ENCODE assay signal across 12 mouse cellular contexts in the genomic region with DNA sequence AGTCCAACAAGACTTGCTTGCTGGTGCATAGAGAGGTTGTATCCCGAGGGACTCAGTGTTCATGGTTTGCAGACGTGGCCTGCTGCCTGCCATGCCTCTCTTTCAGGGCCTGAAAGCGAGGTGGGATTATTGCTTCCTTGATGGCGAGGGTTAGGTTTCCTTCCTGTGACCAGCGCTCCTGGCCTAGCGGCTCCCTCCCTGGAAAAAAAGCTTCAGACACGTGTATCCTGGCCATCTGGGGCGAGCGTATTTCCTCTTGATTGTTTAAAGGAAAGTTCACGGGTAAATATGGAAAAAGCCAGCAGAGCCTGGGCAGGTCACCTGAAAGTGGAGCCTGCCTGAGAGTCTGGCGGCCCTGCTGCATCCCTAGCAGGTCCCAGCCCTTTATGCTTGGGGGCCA.
DNase-seq lines count a peak whose midpoint lies in the region; ATAC-seq and TF ChIP-seq lines count a peak whose summit lies in the region.
"Had no signal": no experiment of that assay in that cellular context is flagged by ENCODE, and none has a peak within 500 bp of the region (broad histone marks: within the 10 kb centered on the region; RNA-seq: fewer than 3 reads in every experiment).

No protein-coding gene starts in this region.

- WGBS in hindbrain, embryonic 10.5 days, result 68% methylated on average over 11 of the region's 11 CpGs
- WGBS in hindbrain, postnatal 0 days, result 73% methylated on average over 11 of the region's 11 CpGs
- WGBS in heart, embryonic 11.5 days (ENCODE audit: insufficient replicate concordance), result 57% methylated on average over 11 of the region's 11 CpGs
- WGBS in kidney, embryonic 16.5 days, result 34% methylated on average over 11 of the region's 11 CpGs
- WGBS in intestine, embryonic 15.5 days, result 65% methylated on average over 11 of the region's 11 CpGs

- no peaks in the 10 kb centered on the region for H3K27me3 ChIP-seq in hindbrain, embryonic 10.5 days (ENCODE audit: insufficient read depth, poor library complexity, severe bottlenecking)
- H3K27me3 ChIP-seq in hindbrain, postnatal 0 days (ENCODE audit: insufficient read depth, low read length), result no peaks in the 10 kb centered on the region
- H3K27me3 ChIP-seq in heart, embryonic 11.5 days (ENCODE audit: control insufficient read depth, insufficient read depth, low read length), result no peaks in the 10 kb centered on the region
- no peaks in the 10 kb centered on the region for H3K27me3 ChIP-seq in kidney, embryonic 16.5 days (ENCODE audit: insufficient read depth, low read length)
- H3K27me3 ChIP-seq in intestine, embryonic 15.5 days (replicated peaks), result no peaks in the 10 kb centered on the region

- ATAC-seq in hindbrain, postnatal 0 days, result no peak
- no peak; the same call in 1 of the 2 replicates for ATAC-seq in heart, embryonic 11.5 days (replicated peaks; ENCODE audit: insufficient number of reproducible peaks, low FRiP score, low TSS enrichment)
- no peak; the same call in 1 of the 2 replicates for ATAC-seq in kidney, embryonic 16.5 days (ENCODE audit: low FRiP score, low TSS enrichment)
- ATAC-seq in erythroid progenitor cell, adult 5-6 weeks (replicated peaks; ENCODE audit: low FRiP score, poor library complexity, severe bottlenecking), result no peak
- ATAC-seq in intestine, embryonic 15.5 days, result no peak
- ATAC-seq: forebrain, embryonic 14.5 days had no signal

- H3K4me3 ChIP-seq in hindbrain, embryonic 10.5 days, result no peak overlapping the region
- no peak overlapping the region for H3K4me3 ChIP-seq in hindbrain, postnatal 0 days (ENCODE audit: low read length)
- H3K4me3 ChIP-seq in heart, embryonic 11.5 days (ENCODE audit: low read depth, low read length), result no peak overlapping the region
- H3K4me3 ChIP-seq in kidney, embryonic 16.5 days (ENCODE audit: low read length), result no peak overlapping the region
- H3K4me3 ChIP-seq in intestine, embryonic 15.5 days (replicated peaks), result no peak overlapping the region

- DNase-seq in hindbrain, embryonic 10.5 days (ENCODE audit: low spot score), result no peak
- DNase-seq in hindbrain, postnatal 0 days (ENCODE audit: low spot score), result no peak
- peak; percentile 12 for DNase-seq in lung, postnatal 25 days (ENCODE audit: low spot score)
- no peak for DNase-seq in thymus, postnatal 0 days (ENCODE audit: low spot score)
- DNase-seq: cerebellum, adult 9-10 months; thymus, postnatal 4 days had no signal

- H3K9me3 ChIP-seq in hindbrain, embryonic 10.5 days, result no peaks in the 10 kb centered on the region
- no peaks in the 10 kb centered on the region for H3K9me3 ChIP-seq in hindbrain, postnatal 0 days (ENCODE audit: low read length)
- H3K9me3 ChIP-seq in heart, embryonic 11.5 days (replicated peaks; ENCODE audit: control insufficient read depth, low read length), result no peaks in the 10 kb centered on the region
- no peaks in the 10 kb centered on the region for H3K9me3 ChIP-seq in kidney, embryonic 16.5 days (ENCODE audit: low read length)
- no peaks in the 10 kb centered on the region for H3K9me3 ChIP-seq in intestine, embryonic 15.5 days

- H3K27ac ChIP-seq in hindbrain, embryonic 10.5 days, result 0 out of 2 replicates have a peak overlapping the region, but pooled peaks have one; percentile 5
- no peak overlapping the region for H3K27ac ChIP-seq in hindbrain, postnatal 0 days
- H3K27ac ChIP-seq in heart, embryonic 11.5 days (ENCODE audit: low read depth, low read length), result 0 out of 2 replicates have a peak overlapping the region, but pooled peaks have one; percentile 5
- peak overlapping the region; percentile 17; the same call in 1 of the 2 replicates for H3K27ac ChIP-seq in kidney, embryonic 16.5 days (ENCODE audit: low read length)
- no peak overlapping the region for H3K27ac ChIP-seq in intestine, embryonic 15.5 days
- H3K27ac ChIP-seq: liver, embryonic 14.5 days had no signal

- H3K9ac ChIP-seq in hindbrain, postnatal 0 days (replicated peaks; ENCODE audit: low read length), result no peak overlapping the region
- no peak overlapping the region for H3K9ac ChIP-seq in heart, embryonic 11.5 days (ENCODE audit: low read depth, low read length)
- H3K9ac ChIP-seq in kidney, embryonic 16.5 days (replicated peaks; ENCODE audit: low read length), result no peak overlapping the region
- H3K9ac ChIP-seq in intestine, embryonic 15.5 days, result no peak overlapping the region
- H3K9ac ChIP-seq: liver, embryonic 14.5 days had no signal

- no peak for TF ChIP-seq CTCF in hindbrain, postnatal 0 days (IDR thresholded peaks at IDR 0.05; ENCODE audit: low read depth)

- H3K36me3 ChIP-seq in hindbrain, embryonic 10.5 days, result no peaks in the 10 kb centered on the region
- no peaks in the 10 kb centered on the region for H3K36me3 ChIP-seq in hindbrain, postnatal 0 days (ENCODE audit: insufficient read depth, low read length)
- no peaks in the 10 kb centered on the region for H3K36me3 ChIP-seq in heart, embryonic 11.5 days (ENCODE audit: control insufficient read depth, insufficient read depth, low read length)
- no peaks in the 10 kb centered on the region for H3K36me3 ChIP-seq in kidney, embryonic 16.5 days (ENCODE audit: insufficient read depth, low read length)
- no peaks in the 10 kb centered on the region for H3K36me3 ChIP-seq in intestine, embryonic 15.5 days

- peaks cover 22% of the 10 kb centered on the region; the same call in 1 of the 2 replicates for H3K4me1 ChIP-seq in hindbrain, embryonic 10.5 days (replicated peaks)
- no peaks in the 10 kb centered on the region for H3K4me1 ChIP-seq in hindbrain, postnatal 0 days (ENCODE audit: insufficient read depth, low read length)
- H3K4me1 ChIP-seq in heart, embryonic 11.5 days (ENCODE audit: control insufficient read depth, insufficient read depth, low read length), result 0 out of 2 replicates have a peak, but pooled peaks cover under 1% of the 10 kb centered on the region
- peaks cover 12% of the 10 kb centered on the region for H3K4me1 ChIP-seq in kidney, embryonic 16.5 days (ENCODE audit: insufficient read depth, low read length)
- peaks cover 8% of the 10 kb centered on the region; the same call in 1 of the 2 replicates for H3K4me1 ChIP-seq in intestine, embryonic 15.5 days (replicated peaks)

- H3K4me2 ChIP-seq in hindbrain, postnatal 0 days (ENCODE audit: low read depth, low read length), result no peak overlapping the region
- no peak overlapping the region for H3K4me2 ChIP-seq in heart, embryonic 11.5 days
- H3K4me2 ChIP-seq in kidney, embryonic 16.5 days (replicated peaks; ENCODE audit: low read depth, low read length), result no peak overlapping the region
- no peak overlapping the region for H3K4me2 ChIP-seq in intestine, embryonic 15.5 days (replicated peaks)

Comparison
In these comparisons a context has a peak if more than half of its experiments do, and no peak if none do; other contexts are left out.
1. H3K27ac ChIP-seq: peak in hindbrain, embryonic 10.5 days (single experiment), heart, embryonic 11.5 days (single experiment) and kidney, embryonic 16.5 days (single experiment); none in hindbrain, postnatal 0 days (single experiment) and intestine, embryonic 15.5 days (single experiment).